In the genomic region with DNA sequence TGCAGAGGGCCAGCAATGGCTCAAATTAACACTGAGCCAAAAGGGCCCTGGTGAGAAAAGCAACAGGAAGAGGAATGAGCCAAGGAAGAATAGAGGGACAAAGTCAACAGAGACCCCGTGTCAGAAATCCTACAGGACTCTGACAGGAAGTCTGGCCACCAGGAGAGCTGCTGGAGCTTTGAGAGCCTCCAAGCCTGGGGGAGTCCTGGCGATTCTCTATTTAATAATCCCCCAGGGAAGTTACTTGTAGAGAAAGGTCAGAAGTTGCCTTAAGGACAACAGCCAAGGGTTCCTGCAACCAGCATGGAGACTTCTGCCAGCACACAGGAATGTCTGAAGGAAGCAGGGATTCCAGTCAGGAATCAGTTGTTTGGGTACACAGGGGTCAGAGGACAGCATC, we compare ENCODE assay signal across 35 mouse cellular contexts. TPM values are rescaled to one million over a fixed set of nuclear protein-coding genes. Genes with fewer than 3 reads are reported as not detected.
A peak's percentile ranks its signal among the peaks of the same experiment; 100 is the strongest.
DNase-seq lines count a peak whose midpoint lies in the region; ATAC-seq and TF ChIP-seq lines count a peak whose summit lies in the region.
"Had no signal": no experiment of that assay in that cellular context is flagged by ENCODE, and none has a peak within 500 bp of the region (broad histone marks: within the 10 kb centered on the region; RNA-seq: fewer than 3 reads in every experiment).

No protein-coding gene starts in this region.

- H3K9me3 ChIP-seq in heart, embryonic 12.5 days (replicated peaks), result no peaks in the 10 kb centered on the region
- no peaks in the 10 kb centered on the region for H3K9me3 ChIP-seq in liver, embryonic 12.5 days (replicated peaks)
- H3K9me3 ChIP-seq: embryonic facial prominence, embryonic 13.5 days; forebrain, embryonic 13.5 days; hindbrain, embryonic 10.5 days; midbrain, embryonic 12.5 days; neural tube, embryonic 15.5 days; stomach, embryonic 15.5 days had no signal

- H3K36me3 ChIP-seq in heart, embryonic 12.5 days, result no peaks in the 10 kb centered on the region
- H3K36me3 ChIP-seq in liver, adult 2 months (ENCODE audit: control insufficient read depth, insufficient read depth, low read length), result no peaks in the 10 kb centered on the region
- no peaks in the 10 kb centered on the region for H3K36me3 ChIP-seq in liver, embryonic 12.5 days
- H3K36me3 ChIP-seq: embryonic facial prominence, embryonic 13.5 days; hindbrain, embryonic 10.5 days; midbrain, embryonic 12.5 days; neural tube, embryonic 15.5 days; stomach, embryonic 15.5 days had no signal

- H3K27me3 ChIP-seq in cerebellum, adult 2 months (ENCODE audit: control insufficient read depth, insufficient read depth, low read length), result no peaks in the 10 kb centered on the region
- 0 out of 2 replicates have a peak, but pooled peaks cover 7% of the 10 kb centered on the region for H3K27me3 ChIP-seq in heart, embryonic 12.5 days (replicated peaks)
- no peaks in the 10 kb centered on the region for H3K27me3 ChIP-seq in liver, adult 2 months (ENCODE audit: control insufficient read depth, insufficient read depth, low read length)
- no peaks in the 10 kb centered on the region for H3K27me3 ChIP-seq in liver, embryonic 12.5 days (replicated peaks)
- H3K27me3 ChIP-seq: embryonic facial prominence, embryonic 13.5 days; forebrain, embryonic 13.5 days; midbrain, embryonic 12.5 days; neural tube, embryonic 15.5 days; Patski; stomach, embryonic 15.5 days had no signal

- TF ChIP-seq CTCF in cerebellum, adult 2 months (IDR thresholded peaks at IDR 0.05; ENCODE audit: borderline replicate concordance, insufficient read depth, low read depth, low read length), result no peak
- no peak for TF ChIP-seq CTCF in liver, adult 2 months (IDR thresholded peaks at IDR 0.05; ENCODE audit: low read depth, low read length)

- no peak overlapping the region for H3K4me3 ChIP-seq in cerebellum, adult 2 months (replicated peaks; ENCODE audit: insufficient read depth, low read depth, low read length)
- H3K4me3 ChIP-seq in heart, embryonic 12.5 days, result no peak overlapping the region
- H3K4me3 ChIP-seq in liver, adult 2 months (ENCODE audit: insufficient read depth, low read depth, low read length), result no peak overlapping the region
- no peak overlapping the region for H3K4me3 ChIP-seq in liver, embryonic 12.5 days
- H3K4me3 ChIP-seq: embryonic facial prominence, embryonic 13.5 days; erythroblast, embryonic 14.5 days; forebrain, embryonic 13.5 days; hindbrain, embryonic 10.5 days; layer of hippocampus, adult 2 months; midbrain, embryonic 12.5 days; neural tube, embryonic 15.5 days; stomach, embryonic 15.5 days had no signal

- 46% methylated on average over 2 of the region's 2 CpGs for WGBS in cerebellum, adult 2 months
- WGBS in heart, embryonic 12.5 days, result 40% methylated on average over 2 of the region's 2 CpGs
- 44% methylated on average over 2 of the region's 2 CpGs for WGBS in liver, adult 2 months
- WGBS in liver, embryonic 12.5 days (ENCODE audit: insufficient replicate concordance), result 23% methylated on average over 2 of the region's 2 CpGs

- H3K79me2 ChIP-seq in liver, adult 2 months (ENCODE audit: control insufficient read depth, insufficient read depth, low read length), result no peaks in the 10 kb centered on the region

- no peak for TF ChIP-seq POLR2A in cerebellum, adult 2 months (IDR thresholded peaks at IDR 0.05; ENCODE audit: borderline replicate concordance, insufficient read depth, low read length)
- TF ChIP-seq POLR2A in liver, adult 2 months (IDR thresholded peaks at IDR 0.05; ENCODE audit: extremely low read depth, insufficient read depth, low read length), result no peak

- DNase-seq in cerebellum, adult 9-11 months, result peak; percentile 11
- no peak for DNase-seq in cerebellum, adult 2 months
- DNase-seq in heart, adult 8-10 months (ENCODE audit: low spot score), result peak; percentile 31
- peak; percentile 22 for DNase-seq in liver, adult 2 months (ENCODE audit: extremely low read depth, low read depth, low spot score)
- DNase-seq in skeletal muscle tissue, adult 2 months (ENCODE audit: low read depth, low spot score), result peak; percentile 45
- no peak for DNase-seq in urinary bladder, postnatal 10 days (ENCODE audit: low spot score)
- DNase-seq: adrenal gland, adult 8-10 months; cerebellum, postnatal 14 days; kidney, postnatal 10 days; lung, adult 18-20 months; lung, postnatal 14 days; right cerebral cortex, adult 18-20 months; right cerebral cortex, postnatal 4 days; thymus, postnatal 25 days had no signal

- H3K4me1 ChIP-seq in cerebellum, adult 2 months (ENCODE audit: control insufficient read depth, insufficient read depth, low read length), result peaks cover 3% of the 10 kb centered on the region
- H3K4me1 ChIP-seq in heart, embryonic 12.5 days (replicated peaks), result peaks cover 23% of the 10 kb centered on the region
- peaks cover 8% of the 10 kb centered on the region; the same call in 1 of the 2 replicates for H3K4me1 ChIP-seq in liver, adult 2 months (ENCODE audit: control insufficient read depth, insufficient read depth, low read length)
- H3K4me1 ChIP-seq in liver, embryonic 12.5 days, result no peaks in the 10 kb centered on the region
- H3K4me1 ChIP-seq: forebrain, embryonic 13.5 days; neural tube, embryonic 15.5 days had no signal

- no peak overlapping the region for H3K9ac ChIP-seq in heart, embryonic 12.5 days
- no peak overlapping the region for H3K9ac ChIP-seq in liver, adult 2 months (ENCODE audit: low read depth, low read length)
- no peak overlapping the region for H3K9ac ChIP-seq in liver, embryonic 12.5 days
- H3K9ac ChIP-seq: embryonic facial prominence, embryonic 13.5 days; forebrain, embryonic 13.5 days; midbrain, embryonic 12.5 days; neural tube, embryonic 15.5 days; stomach, embryonic 15.5 days had no signal

- ATAC-seq in heart, embryonic 12.5 days (ENCODE audit: insufficient number of reproducible peaks, low FRiP score), result no peak
- ATAC-seq in liver, embryonic 12.5 days, result no peak
- ATAC-seq: forebrain, embryonic 13.5 days; hindbrain, postnatal 0 days; intestine, postnatal 0 days; Patski had no signal

- no peak overlapping the region for H3K4me2 ChIP-seq in heart, embryonic 12.5 days
- no peak overlapping the region for H3K4me2 ChIP-seq in liver, embryonic 12.5 days
- H3K4me2 ChIP-seq: embryonic facial prominence, embryonic 13.5 days; forebrain, embryonic 13.5 days; liver, embryonic 11.5 days; midbrain, embryonic 12.5 days; neural tube, embryonic 15.5 days; stomach, embryonic 15.5 days had no signal

- H3K27ac ChIP-seq in cerebellum, adult 2 months (ENCODE audit: insufficient read depth, low read length), result no peak overlapping the region
- H3K27ac ChIP-seq in heart, embryonic 12.5 days (ENCODE audit: poor library complexity, severe bottlenecking), result no peak overlapping the region
- no peak overlapping the region for H3K27ac ChIP-seq in liver, adult 2 months (replicated peaks; ENCODE audit: insufficient read depth, low read depth, low read length)
- no peak overlapping the region for H3K27ac ChIP-seq in liver, embryonic 12.5 days
- H3K27ac ChIP-seq: embryonic facial prominence, embryonic 13.5 days; forebrain, embryonic 13.5 days; hindbrain, embryonic 10.5 days; hindbrain, postnatal 0 days; layer of hippocampus, adult 2 months; midbrain, embryonic 12.5 days; neural tube, embryonic 15.5 days; stomach, embryonic 15.5 days had no signal

RNA-seq across cellular contexts. Expression of gene 4930432M17Rik, which starts 30.0 kb away (rescaled TPM):
- not detected in 2 replicates for polyA plus RNA-seq in cerebellum, adult 2 months (2012; rRNA removed)
- not detected for total RNA-seq in heart, adult 8-10 months (2022)
- not detected in 2 replicates for polyA plus RNA-seq in heart, embryonic 12.5 days (2016; fragmentation: Nextera tagmentation; extraction: Ambion mirVana)
- not detected in 2 replicates for total RNA-seq in liver, adult 2 months (2014; rRNA removed)
- not detected in 2 replicates for polyA plus RNA-seq in liver, adult 2 months (2012; rRNA removed)
- polyA plus RNA-seq in liver, embryonic 12.5 days (2016; fragmentation: Nextera tagmentation; extraction: Ambion mirVana), result not detected in 2 replicates
- total RNA-seq: adrenal gland, adult 8-10 months; ES-E14; gastrocnemius, adult 8-10 months; hindbrain, postnatal 0 days; layer of hippocampus, adult 2 months; layer of hippocampus, postnatal 25 days; megakaryocyte, adult 5-6 weeks had no signal
- polyA plus RNA-seq: brain, embryonic 14.5 days; embryonic facial prominence, embryonic 13.5 days; erythroblast, embryonic 14.5 days; forebrain, embryonic 13.5 days; heart, embryonic 14.5 days; hindbrain, embryonic 10.5 days; hindbrain, postnatal 0 days; intestine, postnatal 0 days; limb, embryonic 11.5 days; liver, embryonic 11.5 days; midbrain, embryonic 12.5 days; neural tube, embryonic 15.5 days; Patski; stomach, embryonic 15.5 days had no signal

Comparison
In these comparisons a context has a peak if more than half of its experiments do, and no peak if none do; other contexts are left out.
1. DNase-seq: peak in cerebellum, adult 9-11 months (single experiment), heart, adult 8-10 months (single experiment), liver, adult 2 months (single experiment) and skeletal muscle tissue, adult 2 months (single experiment); none in cerebellum, adult 2 months (0 of 2) and urinary bladder, postnatal 10 days (single experiment).